20 mouse cellular contexts compared by ENCODE assay signal in the genomic region with DNA sequence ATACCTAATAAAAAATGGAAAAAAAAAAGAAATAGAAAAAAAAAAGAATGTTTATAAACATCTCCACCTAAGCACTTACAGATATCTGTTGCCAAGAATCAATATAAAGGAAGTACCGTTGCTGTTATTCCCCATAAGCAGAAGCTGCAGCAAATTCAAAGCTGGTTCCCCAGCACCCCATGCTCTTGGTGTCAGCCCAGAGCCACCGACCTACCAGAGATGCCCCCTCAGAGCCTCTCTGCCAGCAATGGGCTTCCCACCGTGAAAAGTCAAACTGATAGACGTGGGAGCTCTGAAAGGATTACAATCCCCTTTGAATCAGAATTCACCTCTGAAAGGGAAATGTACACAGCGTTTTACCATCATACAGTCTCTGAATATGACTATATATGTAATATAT.
DNase-seq lines count a peak whose midpoint lies in the region; ATAC-seq and TF ChIP-seq lines count a peak whose summit lies in the region.
"Had no signal": no experiment of that assay in that cellular context is flagged by ENCODE, and none has a peak within 500 bp of the region (broad histone marks: within the 10 kb centered on the region; RNA-seq: fewer than 3 reads in every experiment).

No protein-coding gene starts in this region.

- no peak overlapping the region for H3K27ac ChIP-seq in limb, embryonic 12.5 days
- H3K27ac ChIP-seq in limb, embryonic 10.5 days, result no peak overlapping the region
- no peak overlapping the region for H3K27ac ChIP-seq in limb, embryonic 13.5 days
- no peak overlapping the region for H3K27ac ChIP-seq in limb, embryonic 14.5 days (replicated peaks; ENCODE audit: low read depth, low read length)
- H3K27ac ChIP-seq: embryonic facial prominence, embryonic 13.5 days; embryonic facial prominence, embryonic 15.5 days; forebrain, embryonic 12.5 days had no signal

- peaks cover 88% of the 10 kb centered on the region for H3K4me1 ChIP-seq in limb, embryonic 12.5 days (replicated peaks)
- H3K4me1 ChIP-seq in limb, embryonic 10.5 days, result peaks cover 93% of the 10 kb centered on the region
- peaks cover 82% of the 10 kb centered on the region for H3K4me1 ChIP-seq in limb, embryonic 13.5 days
- H3K4me1 ChIP-seq in limb, embryonic 14.5 days (ENCODE audit: control insufficient read depth, insufficient read depth, low read length), result peaks cover 51% of the 10 kb centered on the region

- no peak overlapping the region for H3K4me3 ChIP-seq in limb, embryonic 12.5 days (replicated peaks)
- H3K4me3 ChIP-seq in limb, embryonic 10.5 days, result no peak overlapping the region
- no peak overlapping the region for H3K4me3 ChIP-seq in limb, embryonic 13.5 days
- H3K4me3 ChIP-seq in limb, embryonic 14.5 days (replicated peaks; ENCODE audit: low read length), result peak overlapping the region; percentile 9; the same call in 1 of the 2 replicates
- H3K4me3 ChIP-seq: embryonic facial prominence, embryonic 13.5 days; embryonic facial prominence, embryonic 15.5 days; erythroblast, embryonic 14.5 days; forebrain, embryonic 10.5 days; forebrain, embryonic 12.5 days had no signal

- TF ChIP-seq POLR2A in limb, embryonic 14.5 days (IDR thresholded peaks at IDR 0.05; ENCODE audit: borderline replicate concordance, extremely low read depth, insufficient read depth, insufficient read length), result no peak

- H3K27me3 ChIP-seq in limb, embryonic 12.5 days, result no peaks in the 10 kb centered on the region
- H3K27me3 ChIP-seq in limb, embryonic 10.5 days (ENCODE audit: low read depth, poor library complexity, severe bottlenecking), result no peaks in the 10 kb centered on the region
- H3K27me3 ChIP-seq in limb, embryonic 13.5 days, result no peaks in the 10 kb centered on the region
- no peaks in the 10 kb centered on the region for H3K27me3 ChIP-seq in limb, embryonic 14.5 days (ENCODE audit: control insufficient read depth, insufficient read depth, low read length)
- H3K27me3 ChIP-seq: embryonic facial prominence, embryonic 13.5 days; embryonic facial prominence, embryonic 15.5 days; forebrain, embryonic 12.5 days had no signal

- no peak overlapping the region for H3K9ac ChIP-seq in limb, embryonic 12.5 days (replicated peaks)
- H3K9ac ChIP-seq in limb, embryonic 13.5 days, result peak overlapping the region; percentile 25; the same call in 1 of the 2 replicates
- 0 out of 2 replicates have a peak overlapping the region, but pooled peaks have one; percentile 26 for H3K9ac ChIP-seq in limb, embryonic 14.5 days (ENCODE audit: low read depth, low read length, severe bottlenecking)
- H3K9ac ChIP-seq: embryonic facial prominence, embryonic 13.5 days; embryonic facial prominence, embryonic 15.5 days; forebrain, embryonic 12.5 days had no signal

- 0 out of 2 replicates have a peak overlapping the region, but pooled peaks have one; percentile 8 for H3K4me2 ChIP-seq in limb, embryonic 12.5 days
- peak overlapping the region; percentile 59 for H3K4me2 ChIP-seq in limb, embryonic 13.5 days (replicated peaks)
- H3K4me2 ChIP-seq in limb, embryonic 14.5 days (replicated peaks; ENCODE audit: low read depth, low read length, severe bottlenecking), result peak overlapping the region; percentile 39
- H3K4me2 ChIP-seq: embryonic facial prominence, embryonic 13.5 days; embryonic facial prominence, embryonic 15.5 days; forebrain, embryonic 12.5 days had no signal

- H3K36me3 ChIP-seq in limb, embryonic 12.5 days, result no peaks in the 10 kb centered on the region
- H3K36me3 ChIP-seq in limb, embryonic 10.5 days, result no peaks in the 10 kb centered on the region
- 0 out of 2 replicates have a peak, but pooled peaks cover 3% of the 10 kb centered on the region for H3K36me3 ChIP-seq in limb, embryonic 13.5 days
- H3K36me3 ChIP-seq in limb, embryonic 14.5 days (ENCODE audit: control insufficient read depth, insufficient read depth, low read length), result no peaks in the 10 kb centered on the region
- H3K36me3 ChIP-seq: embryonic facial prominence, embryonic 13.5 days; embryonic facial prominence, embryonic 15.5 days; forebrain, embryonic 10.5 days; forebrain, embryonic 12.5 days had no signal

- no peaks in the 10 kb centered on the region for H3K9me3 ChIP-seq in limb, embryonic 12.5 days
- H3K9me3 ChIP-seq in limb, embryonic 10.5 days (replicated peaks), result no peaks in the 10 kb centered on the region
- H3K9me3 ChIP-seq in limb, embryonic 13.5 days, result no peaks in the 10 kb centered on the region
- no peaks in the 10 kb centered on the region for H3K9me3 ChIP-seq in limb, embryonic 14.5 days (ENCODE audit: control insufficient read depth, low read length)
- H3K9me3 ChIP-seq: embryonic facial prominence, embryonic 13.5 days; embryonic facial prominence, embryonic 15.5 days; forebrain, embryonic 10.5 days; forebrain, embryonic 12.5 days had no signal

- WGBS in limb, embryonic 12.5 days, result 65% methylated on average over 5 of the region's 5 CpGs
- WGBS in limb, embryonic 10.5 days, result 68% methylated on average over 5 of the region's 5 CpGs
- 64% methylated on average over 5 of the region's 5 CpGs for WGBS in limb, embryonic 13.5 days
- 55% methylated on average over 5 of the region's 5 CpGs for WGBS in limb, embryonic 14.5 days

- no peak for DNase-seq in limb, embryonic 10.5 days (ENCODE audit: low spot score)
- no peak for DNase-seq in limb, embryonic 14.5 days (ENCODE audit: low spot score)
- no peak for DNase-seq in embryo, embryonic 9.5 days (ENCODE audit: extremely low spot score)
- DNase-seq: adrenal gland, adult 2 months; adrenal gland, postnatal 10 days; adrenal gland, postnatal 25 days; cerebellum, adult 11 months; cerebellum, adult 18-20 months; cerebellum, adult 8-10 months; cerebellum, adult 9-11 months; cerebellum, postnatal 14 days had no signal

- ATAC-seq in limb, embryonic 12.5 days (ENCODE audit: insufficient number of reproducible peaks, insufficient read depth, low FRiP score, low TSS enrichment, low read depth), result no peak
- ATAC-seq in limb, embryonic 13.5 days (ENCODE audit: low FRiP score, low read depth), result no peak
- no peak for ATAC-seq in limb, embryonic 14.5 days (ENCODE audit: low FRiP score, low read depth)
- ATAC-seq: forebrain, embryonic 14.5 days; forebrain, embryonic 16.5 days had no signal

Comparison
In these comparisons a context has a peak if more than half of its experiments do, and no peak if none do; other contexts are left out.
1. H3K4me2 ChIP-seq: peak in every context shown above with its lines; median percentile 59 in limb, embryonic 13.5 days; 39 in limb, embryonic 14.5 days; 8 in limb, embryonic 12.5 days.